Mouse (Mus musculus): ENCODE measurements around the gene Slc39a5. TPM values are rescaled to one million over a fixed set of nuclear protein-coding genes. Genes with fewer than 3 reads are reported as not detected.
A peak's percentile ranks its signal among the peaks of the same experiment; 100 is the strongest.

Slc39a5 gene
- total and polyA plus RNA-seq, 3 experiments = not detected

GRCm38 (mm10) chr10:128390366-128390765, 10.7 kb downstream of the Slc39a5 start:
- TF ChIP-seq JUND (IDR thresholded peaks at IDR 0.05; ENCODE audit: low read depth, low read length) = no peak
- TF ChIP-seq EP300 (IDR thresholded peaks at IDR 0.05; ENCODE audit: low read depth in 1 of 2, low read length in 2 of 2) = no peak
- no peak for TF ChIP-seq GATA1 (IDR thresholded peaks at IDR 0.05; ENCODE audit: low read depth, low read length)
- no peak for TF ChIP-seq CHD1 (IDR thresholded peaks at IDR 0.05; ENCODE audit: low read depth, low read length)
- no peak for TF ChIP-seq MAX (IDR thresholded peaks at IDR 0.05; ENCODE audit: low read length)
- no peak for TF ChIP-seq USF1 (IDR thresholded peaks at IDR 0.05; ENCODE audit: low read depth, low read length)
- TF ChIP-seq E2F4 (IDR thresholded peaks at IDR 0.05; ENCODE audit: borderline replicate concordance, low read depth, low read length) = no peak
- no peak for TF ChIP-seq MAZ (IDR thresholded peaks at IDR 0.05; ENCODE audit: low read depth, low read length)
- TF ChIP-seq ZMIZ1 (IDR thresholded peaks at IDR 0.05; ENCODE audit: low read depth, low read length) = no peak
- no peak for TF ChIP-seq MAFK (IDR thresholded peaks at IDR 0.05; ENCODE audit: borderline replicate concordance, low read depth, low read length)
- TF ChIP-seq ZC3H11A (IDR thresholded peaks at IDR 0.05; ENCODE audit: low read depth, low read length) = no peak
- no peak for TF ChIP-seq POLR2AphosphoS2 (IDR thresholded peaks at IDR 0.05; ENCODE audit: low read length)
- no peak for TF ChIP-seq BHLHE40 (IDR thresholded peaks at IDR 0.05; ENCODE audit: borderline replicate concordance, low read depth, low read length)
- no peak for TF ChIP-seq MYB (IDR thresholded peaks at IDR 0.05; ENCODE audit: low read depth, low read length)
- Histone ChIP-seq H3K4me1 (ENCODE audit: control insufficient read depth in 1 of 2, insufficient read depth in 2 of 2, low read length in 2 of 2) (0 out of 4 replicates have a peak, but pooled peaks cover 0 to 6% of the 10 kb centered on the region in 2 experiments), H3K27ac (ENCODE audit: control insufficient read depth, low read depth, low read length) (no peak overlapping the region), H3K79me2 (ENCODE audit: control insufficient read depth, insufficient read depth, low read length, poor library complexity) (no peaks in the 10 kb centered on the region), H3K36me3 (ENCODE audit: control insufficient read depth in 1 of 2, insufficient read depth in 2 of 2, low read length in 2 of 2) (peaks cover 0 to 5% of the 10 kb centered on the region in 2 experiments; a peak in 2 of 4 replicates), H3K27me3 (ENCODE audit: control insufficient read depth in 1 of 2, insufficient read depth in 2 of 2, low read length in 2 of 2) (no peaks in the 10 kb centered on the region), H3K9me3 (replicated peaks; ENCODE audit: insufficient read depth, low read length) (no peaks in the 10 kb centered on the region), H3K4me3 (ENCODE audit: control insufficient read depth in 1 of 2, insufficient read depth in 1 of 2, low read depth in 2 of 2, low read length in 2 of 2) (no peak overlapping the region), H3K9ac (ENCODE audit: control insufficient read depth, low read depth, low read length, poor library complexity, severe bottlenecking) (no peak overlapping the region)
- DNase-seq (ENCODE audit: low read depth, low spot score) = no peak

GRCm38 (mm10) chr10:128389570-128389969, 11.5 kb downstream of the Slc39a5 start:
- Histone ChIP-seq H3K27me3 (ENCODE audit: control insufficient read depth in 1 of 2, insufficient read depth in 2 of 2, low read length in 2 of 2) (no peaks in the 10 kb centered on the region), H3K79me2 (ENCODE audit: control insufficient read depth, insufficient read depth, low read length, poor library complexity) (no peaks in the 10 kb centered on the region), H3K4me3 (ENCODE audit: control insufficient read depth in 1 of 2, insufficient read depth in 1 of 2, low read depth in 2 of 2, low read length in 2 of 2) (no peak overlapping the region), H3K36me3 (ENCODE audit: control insufficient read depth in 1 of 2, insufficient read depth in 2 of 2, low read length in 2 of 2) (peaks cover 0 to 5% of the 10 kb centered on the region in 2 experiments; a peak in 2 of 4 replicates), H3K27ac (ENCODE audit: control insufficient read depth, low read depth, low read length) (no peak overlapping the region), H3K9me3 (replicated peaks; ENCODE audit: insufficient read depth, low read length) (no peaks in the 10 kb centered on the region), H3K4me1 (ENCODE audit: control insufficient read depth in 1 of 2, insufficient read depth in 2 of 2, low read length in 2 of 2) (0 out of 4 replicates have a peak, but pooled peaks cover 0 to 6% of the 10 kb centered on the region in 2 experiments), H3K9ac (ENCODE audit: control insufficient read depth, low read depth, low read length, poor library complexity, severe bottlenecking) (no peak overlapping the region)
- DNase-seq (ENCODE audit: low read depth, low spot score) = peak; percentile 58
- TF ChIP-seq MEF2A (IDR thresholded peaks at IDR 0.05; ENCODE audit: extremely low read depth, insufficient replicate concordance, low read depth, low read length, poor library complexity, severe bottlenecking) = no peak
- no peak for TF ChIP-seq ZNF384 (IDR thresholded peaks at IDR 0.05; ENCODE audit: low read depth, low read length)
- no peak for TF ChIP-seq ZC3H11A (IDR thresholded peaks at IDR 0.05; ENCODE audit: low read depth, low read length)
- TF ChIP-seq E2F4 (IDR thresholded peaks at IDR 0.05; ENCODE audit: borderline replicate concordance, low read depth, low read length) = no peak
- no peak for TF ChIP-seq POLR2AphosphoS5 (IDR thresholded peaks at IDR 0.05; ENCODE audit: borderline replicate concordance, low read depth, low read length)
- no peak for TF ChIP-seq MXI1 (IDR thresholded peaks at IDR 0.05; ENCODE audit: low read depth, low read length)
- no peak for TF ChIP-seq GABPA (IDR thresholded peaks at IDR 0.05; ENCODE audit: low read depth, low read length)
- no peak for TF ChIP-seq POLR2AphosphoS2 (IDR thresholded peaks at IDR 0.05; ENCODE audit: low read length)
- TF ChIP-seq USF2 (IDR thresholded peaks at IDR 0.05; ENCODE audit: borderline replicate concordance in 1 of 2, insufficient read depth in 1 of 2, low read depth in 1 of 2, low read length in 2 of 2) = no peak
- no peak for TF ChIP-seq ZKSCAN1 (IDR thresholded peaks at IDR 0.05; ENCODE audit: low read depth, low read length)
- TF ChIP-seq TAL1 (IDR thresholded peaks at IDR 0.05; ENCODE audit: low read length) = peak; percentile 14; the same call in 1 of the 2 replicates
- no peak for TF ChIP-seq ELF1 (IDR thresholded peaks at IDR 0.05; ENCODE audit: low read depth, low read length)
- TF ChIP-seq NELFE (IDR thresholded peaks at IDR 0.05; ENCODE audit: low read depth, low read length) = no peak
- no peak for TF ChIP-seq ZMIZ1 (IDR thresholded peaks at IDR 0.05; ENCODE audit: low read depth, low read length)
- 0 out of 4 replicates have a peak, but pooled peaks of 1 of the 2 experiments have one; percentile 48 for TF ChIP-seq EP300 (IDR thresholded peaks at IDR 0.05; ENCODE audit: low read depth in 1 of 2, low read length in 2 of 2)
- no peak for TF ChIP-seq MAX (IDR thresholded peaks at IDR 0.05; ENCODE audit: low read length)
- TF ChIP-seq GATA1 (IDR thresholded peaks at IDR 0.05; ENCODE audit: low read depth, low read length) = 0 out of 2 replicates have a peak, but pooled peaks have one; percentile 18
- TF ChIP-seq ETS1 (IDR thresholded peaks at IDR 0.05; ENCODE audit: low read depth, low read length) = no peak
- TF ChIP-seq HCFC1 (IDR thresholded peaks at IDR 0.05; ENCODE audit: low read depth, low read length) = no peak
- TF ChIP-seq SIN3A (IDR thresholded peaks at IDR 0.05; ENCODE audit: low read length) = no peak; the same call in 1 of the 2 replicates
- no peak for TF ChIP-seq USF1 (IDR thresholded peaks at IDR 0.05; ENCODE audit: low read depth, low read length)
- TF ChIP-seq CTCF (IDR thresholded peaks at IDR 0.05 in 2 of 3, conservative IDR thresholded peaks at IDR 0.05 in 1 of 3; ENCODE audit: control insufficient read depth in 1 of 3, insufficient read depth in 1 of 3, low read depth in 2 of 3, low read length in 3 of 3, poor library complexity in 1 of 3, severe bottlenecking in 1 of 3) = no peak
- no peak for TF ChIP-seq TBP (IDR thresholded peaks at IDR 0.05; ENCODE audit: low read depth, low read length)
- no peak for TF ChIP-seq MYB (IDR thresholded peaks at IDR 0.05; ENCODE audit: low read depth, low read length)
